Mouse (Mus musculus) retina, postnatal 1 day (tissue): ENCODE measurements at regions not wholly inside any gene's neighbourhood (a gene's known extent, or its start where the extent isn't known, plus 50 kb on each side); places are given as distances from the start of the nearest gene placed in this dataset.

Experiments used
- DNase-seq: peaks from one replicate; pipeline ENCODE4 v3.0.0-alpha.2; 2012

DNA sequence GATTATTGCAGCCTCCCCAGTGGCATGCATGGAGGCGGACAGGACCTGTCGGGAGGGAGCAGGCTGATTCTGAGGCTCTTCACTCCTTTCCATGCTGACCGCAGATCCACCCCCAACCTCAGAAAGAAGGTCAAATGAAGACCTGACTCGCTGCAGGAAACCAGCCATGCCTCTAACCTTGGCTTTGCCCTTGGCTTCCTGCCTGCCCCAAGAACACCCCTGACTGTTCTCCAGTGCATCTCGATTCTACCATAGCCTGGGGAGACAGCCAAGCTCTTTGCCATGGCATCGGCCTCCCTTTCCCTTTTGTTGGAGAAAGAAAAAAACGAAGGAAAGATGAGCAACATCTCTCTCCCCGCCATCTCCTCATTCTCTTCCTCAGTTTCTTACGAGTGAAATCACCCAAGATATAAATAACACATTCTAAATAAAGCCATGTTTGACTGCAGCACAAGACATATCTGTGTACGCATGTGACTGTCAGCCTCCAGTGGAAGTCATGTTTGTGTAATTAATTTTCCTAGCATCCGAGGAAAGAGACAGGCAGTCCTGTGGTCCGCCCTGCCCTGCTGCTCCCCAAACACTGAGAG lies 102.4 kb upstream of the Sdk1 start:
- peak; percentile 12 for DNase-seq

DNA sequence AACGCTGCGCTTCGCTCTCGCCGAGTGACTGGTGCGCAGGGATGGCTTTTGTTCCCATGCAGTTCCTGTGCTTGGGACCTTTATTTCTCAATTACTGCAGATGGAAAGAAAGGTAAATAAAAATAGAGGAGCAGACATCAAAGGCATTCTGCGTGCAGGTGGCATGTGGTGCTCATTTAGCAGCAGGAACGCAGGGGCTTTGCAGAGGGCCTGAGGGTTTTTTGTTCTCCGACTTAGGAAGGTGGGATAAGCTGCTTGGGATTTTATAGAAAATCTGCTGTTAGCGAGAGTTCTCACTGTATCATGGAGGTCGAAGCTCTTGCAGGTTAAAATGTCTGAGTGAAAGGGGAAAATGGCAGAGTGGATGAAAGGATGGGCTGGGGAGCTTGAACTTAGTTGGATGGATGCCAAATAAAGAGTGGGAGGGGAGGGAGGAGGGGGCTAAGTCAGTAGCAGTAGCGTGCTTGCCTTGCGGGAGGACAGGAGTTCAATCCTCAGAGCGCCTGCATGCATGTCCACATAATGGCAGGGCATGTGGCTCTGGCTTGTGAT lies 101.9 kb upstream of the Sdk1 start:
- DNase-seq: peak; percentile 59

DNA sequence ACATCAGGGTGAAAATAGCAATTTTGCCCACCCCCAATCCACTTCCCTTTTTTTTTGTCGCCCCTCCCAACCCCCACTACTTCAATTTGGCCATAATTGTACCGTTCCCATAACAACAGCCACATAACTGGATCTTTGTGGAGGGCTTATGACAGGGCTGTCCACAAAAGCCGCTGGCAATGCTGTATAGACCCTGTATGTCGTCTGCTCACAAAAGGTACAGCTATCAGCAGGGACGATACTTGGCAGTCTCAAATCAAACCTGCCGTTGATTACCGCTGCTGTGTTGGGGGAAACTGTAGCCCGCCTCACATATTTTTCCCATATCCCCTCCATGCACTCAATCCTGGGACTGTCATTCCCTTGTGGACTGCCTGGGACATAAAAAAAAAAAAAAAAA lies 80.9 kb upstream of the Sdk1 start:
- DNase-seq: no peak

DNA sequence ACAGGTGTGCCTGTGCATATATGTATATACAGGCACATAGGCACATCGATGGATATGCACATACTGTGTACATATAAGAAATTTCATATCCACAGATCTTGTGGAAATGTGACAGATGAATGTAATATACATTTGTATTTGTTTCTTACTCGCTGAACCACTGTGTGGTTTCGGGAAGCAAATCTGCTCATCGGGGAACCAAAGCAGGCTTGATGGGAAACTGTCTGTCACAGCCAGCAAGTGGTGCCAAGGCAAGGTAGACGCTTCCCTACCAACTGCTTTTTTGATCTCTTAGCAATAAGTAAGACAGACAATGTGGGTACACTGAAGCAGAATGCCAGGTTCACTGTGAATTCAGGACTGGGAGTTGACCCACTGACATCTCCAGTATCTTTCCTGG lies 80.3 kb upstream of the Sdk1 start:
- no peak for DNase-seq

DNA sequence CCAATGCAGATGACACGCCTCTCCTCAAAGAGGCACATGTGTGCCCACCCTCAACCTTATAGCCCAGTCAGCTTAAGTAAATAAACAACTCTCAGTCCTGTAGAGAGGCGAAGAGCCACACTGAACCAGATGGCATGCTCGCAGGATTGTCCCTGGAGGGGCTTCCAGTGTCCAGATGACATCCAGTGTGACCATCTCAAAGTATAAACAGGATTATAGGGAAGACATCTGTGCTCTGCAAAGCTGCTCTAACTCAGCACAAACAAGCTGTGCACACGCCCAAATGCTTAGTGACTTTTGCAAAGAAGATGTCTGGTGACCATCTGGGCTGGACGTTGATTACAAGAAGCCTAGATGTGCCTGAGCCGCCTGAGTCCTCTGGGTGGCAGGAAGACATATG lies 58.8 kb upstream of the Sdk1 start:
- DNase-seq: peak; percentile 88

DNA sequence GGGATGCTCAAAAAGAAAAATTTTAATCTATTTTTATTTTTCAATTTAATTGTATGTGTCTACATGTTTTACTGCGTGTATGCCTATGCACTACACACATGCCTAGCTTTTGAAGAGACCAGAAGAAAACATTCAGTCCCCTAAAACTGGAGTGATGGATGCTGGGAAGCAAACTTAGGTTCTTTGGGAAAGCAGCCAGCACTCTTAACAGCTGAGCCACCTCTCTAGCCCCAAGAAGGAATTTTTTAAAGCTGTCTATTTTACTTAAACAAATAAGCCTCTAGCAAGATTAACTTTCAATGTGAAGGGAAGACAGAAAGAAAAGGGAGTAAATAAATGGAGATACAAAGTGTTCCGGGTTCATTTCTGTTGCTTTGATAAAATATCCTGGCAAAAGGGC lies 52.3 kb upstream of the Sdk1 start:
- no peak for DNase-seq
